Mouse (Mus musculus) lung, postnatal 0 days (tissue): ENCODE results near the gene Mrpl48.

Experiments used
- CTCF ChIP-seq: IDR thresholded peaks from 2 replicates; pipeline ENCODE4 v1.5.1; 2016; ENCODE audit warnings: antibody characterized with exemption, mild to moderate bottlenecking
- EP300 ChIP-seq: IDR thresholded peaks from 2 replicates; pipeline ENCODE4 v1.6.1; 2016; ENCODE audit warnings: antibody characterized with exemption, mild to moderate bottlenecking, control low read depth

- TF ChIP-seq CTCF, result no peak
- no peak for TF ChIP-seq EP300
Measured at GRCm38 (mm10) chr7:100555431-100555951, 52.6 kb downstream of the Mrpl48 start.
